Mouse (Mus musculus) embryonic fibroblast, embryonic 13.5 days (primary cell): ENCODE results near the gene Ap5s1.

Experiments used
- CTCF ChIP-seq: IDR thresholded peaks from 2 replicates; pipeline ENCODE4 v1.5.1; 2011; ENCODE audit warnings: mild to moderate bottlenecking, control low read depth, low read length, moderate library complexity, borderline replicate concordance; ENCODE audit not compliant: insufficient read depth
- POLR2A ChIP-seq: IDR thresholded peaks from 2 replicates; pipeline ENCODE4 v1.6.1; 2011; ENCODE audit warnings: low read depth, mild to moderate bottlenecking, control low read depth, low read length, moderate library complexity

- TF ChIP-seq POLR2A (peak; percentile 15; the same call in 1 of the 2 replicates), CTCF (no peak)
These were observed 27.5 kb upstream of the Ap5s1 start for GRCm38 (mm10) chr2:131179246-131179886.
